Mouse (Mus musculus) cerebellum, postnatal 4 days (tissue): ENCODE data around the gene Apoc1.
A peak's percentile ranks its signal among the peaks of the same experiment; 100 is the strongest.

ENCODE experiments used
- DNase-seq, 2 experiments: peaks; one replicate each; pipeline ENCODE4 v3.0.0; 2022; ENCODE audit warnings: low spot score in 2 of 2, mixed read lengths in 1 of 2

The Apoc1 gene

DNA sequence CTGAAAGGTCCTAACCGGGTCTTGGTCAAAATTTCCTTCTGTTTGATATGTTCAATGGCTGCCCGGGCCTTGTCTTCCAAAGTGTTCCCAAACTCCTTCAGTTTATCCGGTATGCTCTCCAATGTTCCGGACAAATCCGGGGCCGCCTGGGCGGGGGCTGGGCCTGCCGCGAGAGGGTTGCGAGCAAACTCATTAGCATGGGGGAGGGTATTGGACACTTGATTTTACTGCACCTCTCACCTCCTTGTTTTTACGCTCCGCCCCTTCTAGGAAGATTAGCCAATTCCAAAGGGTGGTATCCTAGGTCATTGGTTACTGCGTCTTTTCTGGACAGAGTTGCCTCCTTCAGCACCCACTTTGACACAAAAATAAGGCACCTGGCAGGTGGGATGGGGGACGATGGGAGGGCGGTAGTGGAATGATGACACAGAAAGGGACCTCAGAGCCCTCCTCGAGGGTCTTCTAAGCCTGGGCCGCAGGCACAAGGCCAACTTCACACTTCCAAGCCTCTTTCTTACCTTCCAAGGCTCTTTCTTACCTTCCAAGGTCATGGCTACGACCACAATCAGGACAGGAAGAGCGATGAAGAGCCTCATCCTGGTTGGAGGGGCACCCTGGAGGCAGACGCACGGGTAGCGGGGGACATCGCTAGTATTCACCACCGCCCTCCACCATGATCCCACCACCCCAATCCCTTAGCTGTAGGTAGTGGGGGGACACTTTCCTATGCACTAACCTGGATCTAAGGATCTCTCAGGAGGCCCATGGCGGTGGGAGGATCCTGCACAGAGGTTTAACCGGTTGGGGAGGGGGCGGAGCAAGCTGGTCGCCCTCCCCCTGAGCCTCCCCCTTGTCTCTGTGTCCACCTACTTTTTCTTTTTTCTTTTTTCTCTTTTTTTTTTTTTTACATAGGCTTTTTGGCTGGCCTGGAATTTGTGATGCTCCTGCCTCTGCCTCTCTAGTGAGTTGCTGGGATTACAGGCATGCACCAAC is at the start of gene Apoc1:
Gene Apoc1 (minus strand): TSS at position 788 of the 993 bp plus-strand sequence.
- no peak for DNase-seq

DNA sequence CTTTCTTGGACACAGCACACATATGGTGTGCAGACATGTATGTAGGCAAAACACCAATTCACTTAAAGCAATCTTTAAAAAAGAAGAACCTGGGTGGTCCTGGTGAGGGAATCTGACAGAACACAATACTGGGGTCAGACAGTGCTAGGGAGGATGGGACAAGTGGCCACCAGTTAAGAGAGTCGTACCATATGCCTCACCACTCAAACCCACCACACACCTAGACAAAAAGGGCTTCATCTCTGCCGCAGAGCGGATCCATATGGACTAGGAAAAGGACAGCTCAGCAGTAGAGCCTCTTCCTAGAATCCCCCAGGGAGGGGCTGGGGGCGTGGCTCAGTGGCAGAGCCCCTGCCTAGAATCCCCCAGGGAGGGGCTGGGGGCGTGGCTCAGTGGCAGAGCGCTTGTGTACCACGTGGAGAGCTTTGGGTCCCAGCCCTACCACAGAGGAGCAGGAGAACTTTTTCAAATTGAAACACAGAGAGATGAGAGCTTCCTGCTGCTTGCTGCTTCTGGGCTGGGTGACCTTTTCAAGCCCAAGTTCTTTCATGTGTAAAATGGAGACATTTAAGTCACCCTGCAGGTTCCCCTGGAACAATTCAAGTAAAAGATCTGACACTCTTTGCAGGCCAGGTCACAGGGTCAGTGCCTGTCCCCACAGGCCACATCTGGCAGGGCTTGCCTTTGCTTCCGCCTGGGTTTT is 49.0 kb upstream of the Apoc1 start:
- DNase-seq: no peak

DNA sequence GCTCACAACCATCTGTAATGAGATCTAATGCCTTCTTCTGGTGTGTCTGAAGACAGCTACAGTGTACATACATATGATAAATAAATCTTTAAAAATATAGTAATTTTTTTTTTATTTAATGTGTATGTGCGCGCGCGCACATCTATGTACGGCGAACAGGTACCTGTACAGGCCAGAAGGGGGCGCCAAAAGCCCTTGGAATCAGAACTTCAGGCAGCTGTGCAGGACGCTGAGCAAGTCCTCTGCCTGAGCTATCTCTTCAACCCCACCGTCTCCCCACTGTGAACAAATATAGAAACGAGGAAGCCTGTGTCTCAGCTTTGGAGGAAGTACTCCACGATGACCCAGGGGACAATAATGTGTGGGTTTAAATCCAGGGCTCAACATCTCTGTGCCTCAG is 47.8 kb upstream of the Apoc1 start:
- DNase-seq: no peak

DNA sequence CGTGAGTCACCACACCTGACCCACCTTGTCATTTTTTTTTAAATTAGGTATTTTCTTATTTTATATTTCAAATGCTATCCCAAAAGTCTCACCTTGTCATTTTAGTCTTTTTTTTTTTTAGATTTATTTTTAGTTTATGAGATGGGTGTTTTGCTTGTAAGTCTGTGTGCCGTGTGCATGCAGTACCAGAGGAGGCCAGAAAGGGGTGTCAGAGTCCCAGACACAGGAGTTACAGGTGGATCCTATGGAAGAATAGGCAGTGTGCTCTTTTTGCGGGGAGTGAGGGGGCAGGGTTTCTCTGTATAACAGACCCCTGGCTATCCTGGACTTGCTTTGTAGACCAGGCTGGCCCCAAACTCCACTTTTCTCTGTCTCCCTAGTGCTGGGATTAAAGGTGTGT is 46.3 kb upstream of the Apoc1 start:
- no peak for DNase-seq

DNA sequence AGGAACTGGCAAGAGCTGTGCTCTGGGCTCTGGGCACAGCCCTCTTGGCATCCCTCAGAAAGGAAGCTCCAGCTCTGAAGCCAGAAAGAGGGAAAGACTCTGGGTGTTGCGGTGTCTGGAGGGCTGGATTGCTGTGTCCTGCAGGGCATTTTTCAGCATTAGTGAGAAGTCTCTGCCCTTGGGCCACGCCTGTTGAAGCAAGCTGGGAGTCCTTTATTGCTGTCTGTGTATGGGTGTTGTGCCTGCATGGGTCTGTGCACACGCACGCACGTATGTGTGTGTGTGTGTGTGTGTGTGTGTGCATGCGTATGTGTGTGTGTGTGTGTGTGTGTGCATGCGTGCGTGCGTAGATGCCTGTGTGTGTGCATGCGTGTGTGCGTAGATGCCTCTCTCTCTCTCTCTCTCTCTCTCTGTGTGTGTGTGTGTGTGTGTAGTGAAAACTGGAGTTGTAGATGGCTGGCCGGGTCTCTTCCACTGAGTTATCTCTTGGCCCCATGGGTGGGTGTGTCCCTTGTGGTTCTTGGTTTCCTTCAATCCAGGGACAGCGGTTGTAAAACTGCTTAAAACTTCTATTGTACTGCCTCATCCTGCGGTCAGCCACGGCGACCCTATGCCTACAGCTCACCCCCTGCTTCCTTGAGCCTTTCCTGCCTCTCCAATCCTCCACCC is 44.1 kb upstream of the Apoc1 start:
- DNase-seq: no peak

DNA sequence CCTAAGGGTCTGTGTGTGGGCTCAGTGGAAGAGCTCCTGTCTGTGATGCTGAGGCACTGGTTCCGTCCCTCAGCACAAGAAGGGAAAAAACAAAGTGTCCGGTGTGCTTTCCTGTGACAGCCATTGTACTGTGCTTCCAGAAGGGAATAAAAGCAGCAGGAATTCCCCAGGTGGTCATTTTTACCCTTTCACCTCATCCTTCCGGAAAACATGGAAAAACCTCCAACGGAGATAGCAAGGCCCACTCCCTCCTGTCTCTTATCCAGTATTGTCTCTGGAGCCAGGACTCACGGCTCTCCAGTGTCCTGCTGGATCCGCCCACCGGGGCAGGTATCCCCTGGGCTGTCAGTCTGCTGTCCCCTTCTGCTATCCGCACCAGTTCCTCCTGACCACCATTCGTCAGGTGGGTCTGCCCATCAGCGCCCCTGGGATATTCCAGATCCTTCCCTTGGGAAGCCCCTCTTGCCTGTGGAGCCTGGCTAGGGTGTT is 41.8 kb upstream of the Apoc1 start:
- no peak for DNase-seq

DNA sequence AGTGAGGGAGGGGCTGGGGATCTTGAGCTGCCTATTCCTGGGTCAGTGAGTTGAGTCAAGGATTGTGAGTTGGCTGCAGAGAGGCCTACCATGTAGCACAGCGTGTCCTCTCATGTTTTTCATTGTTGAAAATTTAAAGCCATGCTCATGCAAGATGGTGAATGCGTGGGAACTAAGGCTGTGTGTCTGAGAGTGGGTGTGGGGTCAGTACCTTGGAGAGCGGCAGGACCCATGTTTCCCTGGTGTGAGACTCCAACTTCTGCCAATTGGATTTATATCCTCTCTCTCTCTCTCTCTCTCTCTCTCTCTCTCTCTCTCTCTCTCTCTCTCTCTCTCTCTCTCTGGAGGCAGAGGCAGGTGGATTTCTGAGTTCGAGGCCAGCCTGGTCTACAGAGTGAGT is 34.1 kb upstream of the Apoc1 start:
- DNase-seq: no peak

DNA sequence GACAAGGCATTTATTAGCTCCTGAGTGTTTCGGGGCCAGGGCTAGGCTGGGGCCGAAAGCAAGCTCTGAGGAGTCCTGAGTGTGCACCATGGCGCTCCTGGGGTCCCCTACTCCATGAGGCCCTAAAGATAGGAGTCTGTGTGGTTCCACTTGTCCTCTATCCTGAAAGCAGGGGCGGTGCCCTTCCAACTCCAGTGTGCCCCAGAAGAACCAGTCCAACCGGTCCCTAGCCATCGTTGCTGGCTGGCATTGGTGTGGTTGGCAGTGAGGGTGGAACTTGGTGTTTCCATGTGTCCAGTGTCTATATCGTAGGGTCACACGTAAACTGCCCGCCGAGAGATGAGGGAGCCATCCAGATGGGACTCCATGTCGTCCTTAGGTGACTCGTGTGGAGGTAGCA is 31.7 kb upstream of the Apoc1 start:
- no peak for DNase-seq

DNA sequence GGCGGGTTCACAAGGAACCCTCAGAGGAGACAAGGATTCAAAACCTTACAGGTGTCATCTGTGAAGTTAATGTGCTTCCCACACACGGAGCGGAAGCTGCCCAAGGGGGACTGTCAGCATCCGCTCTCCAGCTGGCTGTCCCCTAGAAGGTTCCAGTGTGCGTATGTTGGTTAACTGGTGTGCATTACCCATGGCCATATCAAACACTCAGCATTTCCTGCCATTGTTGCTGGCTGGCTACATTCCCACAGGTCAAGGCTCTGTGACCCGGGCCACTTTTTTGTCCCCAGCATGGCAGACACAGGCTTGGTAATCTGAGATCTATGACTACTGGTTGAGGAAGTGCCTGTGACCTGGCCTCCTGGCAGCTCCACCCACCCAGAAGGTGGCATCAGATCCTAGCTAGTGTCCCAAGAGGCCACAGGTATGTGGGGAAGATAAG is 30.3 kb upstream of the Apoc1 start:
- no peak for DNase-seq

DNA sequence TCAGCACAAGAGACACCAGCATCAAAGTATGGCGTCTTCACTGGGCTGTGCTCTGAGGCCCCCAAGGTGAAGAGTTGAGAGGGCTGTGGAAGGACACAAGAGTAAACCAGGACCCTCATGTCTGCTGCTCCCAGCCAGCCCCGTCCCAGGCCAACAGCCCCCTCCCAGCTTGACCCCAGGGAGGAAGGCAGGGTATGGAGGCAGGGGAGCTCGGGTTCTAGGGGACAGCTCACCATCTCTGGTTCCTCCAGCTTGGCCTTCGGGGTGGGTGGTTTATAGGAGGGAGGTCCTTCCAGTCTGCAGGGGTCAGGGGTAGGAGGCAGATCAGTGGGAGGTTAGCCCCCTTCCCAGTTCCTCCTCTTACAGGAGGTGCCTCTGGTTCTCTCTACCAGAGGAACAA is 26.7 kb upstream of the Apoc1 start:
- no peak for DNase-seq

DNA sequence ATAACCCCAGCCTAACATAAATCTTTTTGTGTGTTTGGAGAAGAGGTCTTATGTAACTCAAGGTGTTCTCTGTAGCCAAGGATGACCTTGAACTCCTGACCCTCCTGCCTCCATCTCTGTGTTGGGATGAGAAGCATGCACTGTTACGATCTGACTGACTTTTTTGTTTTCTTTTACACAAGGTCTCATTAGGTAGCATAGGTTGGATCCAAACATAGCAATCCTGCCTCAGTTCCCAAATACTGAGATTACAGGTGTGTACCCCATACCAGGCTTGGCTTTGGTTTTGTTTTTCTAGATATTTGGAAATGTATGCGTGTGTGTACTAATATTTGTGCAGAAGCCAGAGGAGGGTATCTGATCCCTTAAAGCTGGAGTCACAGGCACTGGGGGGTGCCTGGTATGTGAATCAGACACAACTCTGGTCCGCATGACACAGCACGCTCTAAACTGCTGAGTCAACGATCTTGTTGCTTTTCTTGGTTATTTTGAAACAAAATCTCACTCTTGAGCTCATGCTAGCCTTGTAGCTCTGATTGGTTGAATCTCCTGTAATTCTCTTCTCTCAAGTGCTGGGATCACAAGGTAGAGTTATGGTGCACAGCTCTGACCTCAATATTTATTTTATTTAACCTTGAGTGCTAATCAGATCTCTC is 26.0 kb upstream of the Apoc1 start:
- no peak for DNase-seq

DNA sequence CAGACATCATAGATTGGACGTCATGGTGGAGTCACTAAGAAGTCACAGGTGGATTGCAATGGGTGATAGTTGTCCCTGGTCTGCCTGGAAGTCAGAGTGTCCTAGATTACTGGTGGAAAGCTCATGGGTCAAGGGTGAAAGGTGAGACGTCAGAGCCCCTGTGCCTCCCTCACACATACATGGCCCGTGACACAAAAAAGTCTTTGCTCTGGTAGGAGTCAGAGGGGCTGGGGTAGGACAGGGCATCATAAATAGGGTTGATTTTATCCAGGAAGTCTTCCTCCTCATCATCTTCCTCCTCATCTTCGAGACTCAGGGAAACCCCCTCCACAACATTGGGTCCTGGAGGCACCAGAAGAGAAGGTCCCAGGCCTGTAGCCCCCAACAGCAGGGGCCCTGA is 24.9 kb upstream of the Apoc1 start:
- no peak for DNase-seq

DNA sequence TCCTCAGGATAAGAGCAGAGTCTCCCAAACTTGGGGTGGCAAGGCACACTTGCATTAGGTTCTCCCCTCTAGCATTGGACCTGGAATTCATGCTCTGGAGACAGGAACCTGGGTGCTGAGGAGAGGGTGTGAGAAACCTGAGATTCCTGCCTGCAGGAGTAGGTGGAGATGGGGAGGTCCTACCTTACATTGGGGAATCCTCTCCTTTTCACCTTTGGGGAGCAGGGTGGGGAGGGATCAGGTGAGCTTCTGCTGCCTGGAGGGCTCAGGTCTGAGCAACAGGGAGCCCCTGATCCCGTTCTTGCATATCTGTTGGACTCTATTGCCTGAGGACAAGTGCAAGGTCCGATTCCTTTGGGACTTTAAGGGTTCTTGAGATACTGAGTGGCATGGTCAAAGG is 24.4 kb upstream of the Apoc1 start:
- DNase-seq: no peak

DNA sequence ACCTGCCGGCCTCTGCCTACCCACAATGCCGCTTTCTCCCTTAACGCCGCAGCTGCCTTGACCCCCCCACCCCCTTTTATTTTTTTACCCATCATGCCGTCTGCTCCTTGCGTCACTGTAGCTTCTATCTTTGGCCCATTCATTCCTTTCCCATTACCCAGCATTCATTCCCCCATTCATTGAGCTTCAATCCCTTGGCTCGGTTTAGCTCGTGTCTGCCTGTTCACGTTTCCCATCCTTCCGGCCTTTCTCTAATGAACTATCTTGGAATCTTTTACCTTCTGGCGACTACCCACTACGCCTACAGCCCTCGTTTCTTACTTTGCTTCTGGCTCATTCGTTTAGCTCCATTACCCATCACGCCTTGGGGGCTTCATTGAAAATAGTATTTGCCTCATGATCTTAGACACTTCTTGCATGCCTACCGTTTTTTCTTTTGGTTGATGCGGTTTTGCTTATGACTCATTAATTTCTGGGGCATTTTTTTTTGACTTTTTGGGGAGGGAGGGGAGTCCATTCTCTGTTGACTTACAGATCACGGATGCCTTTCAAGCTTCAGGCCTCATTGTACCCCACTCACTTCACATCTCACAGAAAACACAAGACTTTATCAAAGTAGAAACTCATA is 23.7 kb upstream of the Apoc1 start:
- no peak for DNase-seq

DNA sequence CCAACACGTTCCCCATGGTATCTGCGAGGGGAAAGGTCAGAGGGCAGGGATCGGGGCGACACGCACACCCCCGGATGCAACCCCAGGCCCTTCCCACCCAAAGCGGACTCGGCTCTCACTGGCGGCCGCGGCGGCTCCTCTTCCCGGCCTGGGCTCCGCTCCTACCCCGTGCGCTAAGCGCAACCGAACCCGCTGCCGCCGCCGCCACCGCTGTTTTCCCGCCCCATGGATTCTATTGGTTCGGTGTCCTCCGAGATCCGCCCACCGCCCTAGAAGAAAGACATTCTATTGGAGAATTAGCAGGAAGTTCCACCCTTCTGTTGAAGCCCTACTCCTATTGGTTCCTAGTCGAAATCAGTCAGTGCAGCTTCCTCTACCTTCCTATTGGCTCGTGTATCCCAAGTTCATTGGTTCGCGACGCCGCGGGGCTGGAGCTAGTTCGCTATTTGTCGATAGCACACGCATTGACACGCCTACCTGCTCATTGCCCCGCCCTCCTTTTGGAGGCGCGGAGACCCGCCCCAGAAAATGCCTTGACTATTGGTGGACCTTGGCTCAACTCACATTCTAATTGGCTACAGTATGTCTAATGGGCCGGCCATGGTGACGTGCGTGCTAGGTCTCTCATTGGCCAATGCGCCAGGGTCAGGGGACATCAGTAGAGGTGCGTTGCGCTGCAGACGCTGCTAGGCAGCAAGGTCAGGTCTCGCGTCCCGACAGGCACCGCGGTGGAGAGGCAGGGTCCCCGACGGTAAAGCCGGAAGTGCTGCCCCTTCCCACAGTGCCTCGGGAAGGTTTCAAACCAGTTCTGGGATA is 23.0 kb upstream of the Apoc1 start, which contains the start of gene Tomm40:
Gene Tomm40 (minus strand): TSS at position 200 of the 816 bp plus-strand sequence.
- peak; percentile 86 to 96 for DNase-seq

DNA sequence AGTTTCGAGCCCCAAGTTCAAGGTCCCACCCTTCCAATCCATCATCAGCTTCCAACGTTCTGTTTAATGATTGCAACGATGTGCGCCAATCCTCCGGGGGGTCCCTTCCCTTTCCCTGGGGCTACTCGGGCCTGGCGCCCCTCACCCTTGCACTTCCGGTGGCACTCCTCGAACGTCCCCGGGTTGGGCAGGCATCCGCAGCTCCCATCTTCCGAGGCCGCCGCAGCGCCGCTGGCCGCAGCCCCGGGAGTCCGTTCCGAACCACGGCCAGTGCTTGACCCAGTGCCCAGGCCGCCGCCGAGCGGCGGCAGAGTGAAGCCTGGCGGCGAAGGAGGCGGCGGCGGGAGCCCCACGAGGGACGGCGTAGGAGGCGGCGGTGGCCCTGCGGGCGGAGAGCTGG is 22.4 kb upstream of the Apoc1 start:
- no peak for DNase-seq

DNA sequence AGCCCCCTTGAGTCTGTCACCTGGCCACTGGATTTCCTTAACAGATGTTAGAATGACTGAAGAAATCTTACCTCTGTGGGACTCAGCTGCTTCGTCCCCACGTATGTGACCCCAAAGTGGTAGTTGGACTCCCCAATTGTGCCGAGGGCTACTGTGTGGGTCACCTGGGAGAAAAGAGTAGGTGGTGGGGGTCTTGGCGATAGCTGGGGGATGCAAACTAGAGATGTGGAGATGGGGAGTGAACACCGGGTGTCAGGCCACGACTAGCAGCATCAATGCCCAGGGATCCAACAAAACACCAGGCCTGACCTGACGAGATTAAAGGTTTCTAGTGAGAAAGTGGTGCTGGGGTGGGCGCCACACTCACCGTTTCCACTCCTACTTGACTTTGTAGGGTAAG is 21.1 kb upstream of the Apoc1 start:
- no peak for DNase-seq

DNA sequence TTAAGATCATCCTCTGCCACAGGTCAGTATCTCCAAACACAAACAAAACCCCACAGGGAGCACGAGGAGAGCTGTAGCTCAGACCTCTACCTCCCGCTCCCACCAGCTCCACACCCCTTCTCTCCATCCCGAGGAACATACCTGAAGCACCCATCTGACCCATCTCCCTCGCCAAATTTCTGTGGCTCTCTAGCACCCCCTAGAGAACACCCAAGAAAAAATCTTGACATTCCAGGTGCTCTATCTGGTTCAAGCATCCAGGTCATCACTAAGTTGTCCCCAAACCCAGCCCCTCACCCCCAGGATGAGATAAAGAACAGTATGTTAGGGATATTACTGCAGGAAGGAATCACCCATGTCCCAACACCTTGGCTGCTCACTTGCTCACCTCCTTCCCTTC is 20.7 kb upstream of the Apoc1 start:
- no peak for DNase-seq

DNA sequence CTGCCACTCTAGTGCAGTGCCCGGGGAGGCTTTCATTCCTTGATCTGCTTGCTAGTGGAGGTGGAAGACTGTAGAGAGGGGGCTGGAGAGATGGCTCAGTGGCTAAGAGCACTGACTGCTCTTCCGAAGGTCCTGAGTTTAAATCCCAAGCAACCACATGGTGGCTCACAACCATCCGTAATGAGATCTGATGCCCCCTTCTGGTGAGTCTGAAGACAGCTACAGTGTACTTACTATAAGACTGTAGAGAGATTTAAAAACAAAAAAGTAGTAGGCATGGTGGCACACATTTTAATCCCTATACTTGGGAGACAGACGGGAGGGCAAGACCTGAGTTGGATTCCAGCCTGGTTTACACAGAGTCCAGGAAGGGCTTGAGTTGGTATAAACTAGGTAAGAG is 20.0 kb upstream of the Apoc1 start:
- DNase-seq: no peak

DNA sequence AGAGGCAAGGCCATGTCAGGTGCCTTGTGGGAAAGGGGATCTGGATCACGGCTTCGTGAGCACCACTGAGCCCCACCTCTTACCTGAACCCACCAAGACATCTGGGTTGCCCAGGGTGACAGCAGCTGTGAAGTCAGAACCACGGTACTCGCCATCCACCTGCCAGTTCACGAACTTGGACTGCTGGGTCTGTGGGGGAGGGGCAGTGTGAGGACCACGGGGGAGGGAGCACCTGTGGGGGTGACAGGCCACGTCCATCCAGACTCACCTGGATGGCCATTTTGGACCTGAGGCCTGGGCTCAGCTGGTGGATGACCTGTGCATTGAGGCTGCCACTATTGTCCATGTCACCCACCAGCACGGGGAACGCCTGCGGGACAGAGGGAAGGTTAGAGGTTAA is 18.2 kb upstream of the Apoc1 start:
- DNase-seq: no peak
